Comparison of ENCODE assay signal across 8 mouse cellular contexts in the genomic region with DNA sequence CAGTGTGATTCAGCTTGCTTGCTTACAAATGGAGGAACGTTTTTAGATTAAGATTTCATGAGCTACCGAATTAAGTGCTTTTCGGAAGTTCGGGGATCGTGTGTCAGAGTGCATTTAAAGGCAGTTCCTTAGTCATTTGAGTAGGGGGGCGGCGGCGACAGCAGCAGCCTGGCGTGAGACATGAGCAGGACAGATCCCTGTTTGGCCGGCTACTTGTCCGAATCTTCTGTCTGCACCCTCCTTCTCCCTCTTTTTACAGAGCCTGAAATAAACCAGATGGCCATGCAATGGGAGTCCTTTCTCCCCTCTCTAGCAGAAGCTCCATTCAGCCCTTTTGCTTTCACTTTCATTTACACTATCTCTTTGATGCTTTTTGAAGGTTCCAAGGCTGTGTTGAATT. TPM values are rescaled to one million over a fixed set of nuclear protein-coding genes. Genes with fewer than 3 reads are reported as not detected.
DNase-seq lines count a peak whose midpoint lies in the region; ATAC-seq lines count a peak whose summit lies in the region.

No protein-coding gene starts in this region.

- H3K36me3 ChIP-seq in hindbrain, embryonic 10.5 days: peaks cover 3% of the 10 kb centered on the region; the same call in 1 of the 2 replicates
- H3K36me3 ChIP-seq in hindbrain, embryonic 11.5 days (ENCODE audit: control insufficient read depth, insufficient read depth, low read length): no peaks in the 10 kb centered on the region
- H3K36me3 ChIP-seq in limb, embryonic 13.5 days: no peaks in the 10 kb centered on the region
- H3K36me3 ChIP-seq in splenic B cell, adult 2 months (ENCODE audit: control insufficient read depth, insufficient read depth, low read length, poor library complexity, severe bottlenecking): no peaks in the 10 kb centered on the region; the same call in 1 of the 2 replicates

- ATAC-seq in hindbrain, embryonic 11.5 days (ENCODE audit: low FRiP score): no peak
- ATAC-seq in limb, embryonic 13.5 days (ENCODE audit: low FRiP score, low read depth): no peak

- 47% methylated on average over 11 of the region's 11 CpGs for WGBS in hindbrain, embryonic 10.5 days
- WGBS in hindbrain, embryonic 11.5 days: 46% methylated on average over 11 of the region's 11 CpGs
- 13% methylated on average over 11 of the region's 11 CpGs for WGBS in limb, embryonic 13.5 days

- H3K4me3 ChIP-seq in hindbrain, embryonic 10.5 days: peak overlapping the region; percentile 92; the same call in 1 of the 2 replicates
- no peak overlapping the region for H3K4me3 ChIP-seq in hindbrain, embryonic 11.5 days (ENCODE audit: low read depth, low read length)
- H3K4me3 ChIP-seq in limb, embryonic 13.5 days: peak overlapping the region; percentile 27

- H3K9ac ChIP-seq in hindbrain, embryonic 11.5 days (ENCODE audit: low read depth, low read length): no peak overlapping the region
- H3K9ac ChIP-seq in limb, embryonic 13.5 days: peak overlapping the region; percentile 27; the same call in 1 of the 2 replicates

- H3K9me3 ChIP-seq in hindbrain, embryonic 10.5 days: no peaks in the 10 kb centered on the region
- H3K9me3 ChIP-seq in hindbrain, embryonic 11.5 days (ENCODE audit: control insufficient read depth, low read length): no peaks in the 10 kb centered on the region
- no peaks in the 10 kb centered on the region for H3K9me3 ChIP-seq in limb, embryonic 13.5 days

- peaks cover 51% of the 10 kb centered on the region for H3K4me1 ChIP-seq in hindbrain, embryonic 10.5 days (replicated peaks)
- H3K4me1 ChIP-seq in hindbrain, embryonic 11.5 days (replicated peaks; ENCODE audit: control insufficient read depth, insufficient read depth, low read length): no peaks in the 10 kb centered on the region
- H3K4me1 ChIP-seq in limb, embryonic 13.5 days: peaks cover 51% of the 10 kb centered on the region

- no peak overlapping the region for H3K4me2 ChIP-seq in hindbrain, embryonic 11.5 days (replicated peaks; ENCODE audit: low read depth, low read length)
- peak overlapping the region; percentile 53 for H3K4me2 ChIP-seq in limb, embryonic 13.5 days (replicated peaks)

- no peak for DNase-seq in hindbrain, embryonic 10.5 days (ENCODE audit: low spot score)
- no peak for DNase-seq in hindbrain, embryonic 11.5 days (ENCODE audit: low spot score)
- peak; percentile 88 for DNase-seq in MN1 (ENCODE audit: low spot score)
- DNase-seq in heart, adult 9 months (ENCODE audit: low spot score in 2 of 2): peak; percentile 75 to 76
- DNase-seq in splenic B cell, adult 2 months (ENCODE audit: low read depth, low spot score): peak; percentile 38
- DNase-seq in ovary, postnatal 10 days (ENCODE audit: low spot score): no peak
- no peak for DNase-seq in ovary, postnatal 14 days (ENCODE audit: low spot score)

- H3K27me3 ChIP-seq in hindbrain, embryonic 10.5 days (ENCODE audit: insufficient read depth, poor library complexity, severe bottlenecking): no peaks in the 10 kb centered on the region
- H3K27me3 ChIP-seq in hindbrain, embryonic 11.5 days (ENCODE audit: control insufficient read depth, insufficient read depth, low read length): no peaks in the 10 kb centered on the region
- H3K27me3 ChIP-seq in limb, embryonic 13.5 days: no peaks in the 10 kb centered on the region
- H3K27me3 ChIP-seq in splenic B cell, adult 2 months (ENCODE audit: control insufficient read depth, insufficient read depth, low read length, poor library complexity, severe bottlenecking): no peaks in the 10 kb centered on the region

- peak overlapping the region; percentile 50; the same call in 1 of the 2 replicates for H3K27ac ChIP-seq in hindbrain, embryonic 10.5 days
- H3K27ac ChIP-seq in hindbrain, embryonic 11.5 days (ENCODE audit: low read depth, low read length): no peak overlapping the region
- no peak overlapping the region for H3K27ac ChIP-seq in limb, embryonic 13.5 days

RNA-seq across cellular contexts. Expression of gene Abhd2, which starts 2.3 kb away (rescaled TPM):
- polyA plus RNA-seq in hindbrain, embryonic 10.5 days (2016; fragmentation: Nextera tagmentation; extraction: Ambion mirVana): 8.0 and 10.1 TPM in 2 replicates
- 12.1 and 12.2 TPM in 2 replicates for polyA plus RNA-seq in hindbrain, embryonic 11.5 days (2014; fragmentation: Nextera tagmentation; extraction: Ambion mirVana)
- 9.0 and 10.7 TPM in 2 replicates for polyA plus RNA-seq in limb, embryonic 13.5 days (2015; fragmentation: Nextera tagmentation; extraction: Ambion mirVana)

Comparison
In these comparisons a context has a peak if more than half of its experiments do, and no peak if none do; other contexts are left out.
1. DNase-seq: peak in MN1 (single experiment), heart, adult 9 months (2 of 2) and splenic B cell, adult 2 months (single experiment); none in hindbrain, embryonic 10.5 days (single experiment), hindbrain, embryonic 11.5 days (single experiment), ovary, postnatal 10 days (single experiment) and ovary, postnatal 14 days (single experiment).